Mouse (Mus musculus) small intestine, adult 2 months (tissue): ENCODE data around the gene Ccdc88b. TPM values are rescaled to one million over a fixed set of nuclear protein-coding genes. Genes with fewer than 3 reads are reported as not detected.

Experiments
- H3K27ac ChIP-seq: fragments of 200-500 bp; 2 replicates; pipeline ENCODE4 v1.5.1; 2012; ENCODE audit warnings: low read depth, low read length, control low read depth, inconsistent platforms; ENCODE audit not compliant: insufficient read depth
- H3K27me3 ChIP-seq: fragments of 200-500 bp; 2 replicates; pipeline ENCODE4 v1.6.1; 2012; ENCODE audit warnings: mild to moderate bottlenecking, moderate library complexity, low read length, inconsistent platforms; ENCODE audit not compliant: control insufficient read depth, insufficient read depth
- H3K36me3 ChIP-seq: fragments of 200-500 bp; 2 replicates; pipeline ENCODE4 v1.6.1; 2012; ENCODE audit warnings: mild to moderate bottlenecking, low read length, control low read depth, inconsistent platforms; ENCODE audit not compliant: control insufficient read depth, insufficient read depth
- H3K4me1 ChIP-seq: fragments of 200-500 bp; 2 replicates; pipeline ENCODE4 v1.6.1; 2012; ENCODE audit warnings: low read length, inconsistent platforms, mixed read lengths; ENCODE audit not compliant: control insufficient read depth, insufficient read depth, insufficient read length
- H3K4me3 ChIP-seq: fragments of 200-500 bp; 2 replicates; pipeline ENCODE4 v1.5.1; 2012; ENCODE audit warnings: low read depth, mild to moderate bottlenecking, control low read depth, inconsistent platforms, low read length, moderate library complexity
- CTCF ChIP-seq: fragments of 200-500 bp; IDR thresholded peaks from 2 replicates; pipeline ENCODE4 v1.5.1; 2012; ENCODE audit warnings: low read depth, mild to moderate bottlenecking, control low read depth, inconsistent platforms, low read length, moderate library complexity, mixed read lengths; ENCODE audit not compliant: insufficient replicate concordance, insufficient read length; ENCODE audit errors: extremely low read depth
- POLR2A ChIP-seq: fragments of 200-500 bp; IDR thresholded peaks from 2 replicates; pipeline ENCODE4 v1.6.1; 2012; ENCODE audit warnings: low read depth, mild to moderate bottlenecking, control low read depth, inconsistent platforms, low read length, moderate library complexity
- WGBS: fragments of 180-500 bp; shearing (Covaris S2); methylation state at CpG from one replicate; pipeline ENCODE4 v1.1.7; 2018; 5-methylcytosine and 5-hydroxymethylcytosine counted together
- polyA plus RNA-seq: library from polyadenylated mRNA; depleted of rRNA; stranded (reverse); fragments of >200 nt; gene quantifications from 2 replicates; pipeline ENCODE4 v1.2.3, GENCODE M21; 2012

The Ccdc88b gene
- polyA plus RNA-seq, 1 experiment, result 34.6 TPM

- Histone ChIP-seq H3K27ac (no peak overlapping the region), H3K4me1 (peaks cover 10% of the 10 kb centered on the region), H3K4me3 (peak overlapping the region; percentile 69), H3K36me3 (peaks cover 29% of the 10 kb centered on the region), H3K27me3 (no peaks in the 10 kb centered on the region)
- WGBS, result 13% methylated on average over 46 of the region's 46 CpGs
- no peak for TF ChIP-seq POLR2A
- TF ChIP-seq CTCF, result no peak
These were observed 18.2 kb downstream of the Ccdc88b start for GRCm38 (mm10) chr19:6839615-6840474.

GRCm38 (mm10) chr19:6832363-6832762, 25.6 kb downstream of the Ccdc88b start:
- H3K4me1 ChIP-seq, result no peaks in the 10 kb centered on the region
- no peaks in the 10 kb centered on the region for H3K27me3 ChIP-seq
- 88% methylated on average over 8 of the region's 8 CpGs for WGBS
- H3K36me3 ChIP-seq, result peaks cover 75% of the 10 kb centered on the region
- no peak overlapping the region for H3K4me3 ChIP-seq
- TF ChIP-seq CTCF (no peak), POLR2A (no peak)
- H3K27ac ChIP-seq, result no peak overlapping the region

- no peak for TF ChIP-seq CTCF
- TF ChIP-seq POLR2A, result no peak
- Histone ChIP-seq H3K4me1 (no peaks in the 10 kb centered on the region), H3K4me3 (no peak overlapping the region), H3K27ac (no peak overlapping the region), H3K27me3 (no peaks in the 10 kb centered on the region), H3K36me3 (peaks cover 66% of the 10 kb centered on the region)
- WGBS, result 90% methylated on average over 17 of the region's 17 CpGs
These were observed 26.7 kb downstream of the Ccdc88b start for GRCm38 (mm10) chr19:6831331-6831730.

- Histone ChIP-seq H3K27ac (no peak overlapping the region), H3K4me1 (no peaks in the 10 kb centered on the region), H3K36me3 (peaks cover 64% of the 10 kb centered on the region), H3K4me3 (no peak overlapping the region), H3K27me3 (no peaks in the 10 kb centered on the region)
- WGBS, result 86% methylated on average over 38 of the region's 38 CpGs
- TF ChIP-seq POLR2A, result no peak
- TF ChIP-seq CTCF, result no peak
These were observed 27.3 kb downstream of the Ccdc88b start for GRCm38 (mm10) chr19:6830556-6831316.

- Histone ChIP-seq H3K27me3 (no peaks in the 10 kb centered on the region), H3K36me3 (peaks cover 57% of the 10 kb centered on the region), H3K27ac (no peak overlapping the region), H3K4me1 (no peaks in the 10 kb centered on the region), H3K4me3 (no peak overlapping the region)
- 80% methylated on average over 48 of the region's 48 CpGs for WGBS
- TF ChIP-seq POLR2A (no peak), CTCF (no peak)
These were observed 28.0 kb downstream of the Ccdc88b start for GRCm38 (mm10) chr19:6829870-6830555.

- no peaks in the 10 kb centered on the region for H3K27me3 ChIP-seq
- H3K27ac ChIP-seq, result no peak overlapping the region
- peaks cover 49% of the 10 kb centered on the region for H3K36me3 ChIP-seq
- no peaks in the 10 kb centered on the region for H3K4me1 ChIP-seq
- 49% methylated on average over 3 of the region's 3 CpGs for WGBS
- H3K4me3 ChIP-seq, result no peak overlapping the region
- TF ChIP-seq POLR2A (no peak), CTCF (0 out of 2 replicates have a peak, but pooled peaks have one; percentile 8)
These were observed 28.9 kb downstream of the Ccdc88b start for GRCm38 (mm10) chr19:6829069-6829468.
